Mouse (Mus musculus) G1E-ER4 (cell line): ENCODE measurements around the gene Clec3a. TPM values are rescaled to one million over a fixed set of nuclear protein-coding genes. Genes with fewer than 3 reads are reported as not detected.

Experiments used
- GATA1 ChIP-seq: IDR thresholded peaks from one replicate; pipeline ENCODE4 v1.8.0; 2012; ENCODE audit warnings: low read length, inconsistent platforms
- polyA plus RNA-seq: library from polyadenylated mRNA; stranded (reverse); fragments of >175 nt; gene quantifications from 2 replicates; pipeline ENCODE4 v1.2.3, GENCODE M21; 2012

Gene Clec3a
- polyA plus RNA-seq, 1 experiment: not detected

DNA sequence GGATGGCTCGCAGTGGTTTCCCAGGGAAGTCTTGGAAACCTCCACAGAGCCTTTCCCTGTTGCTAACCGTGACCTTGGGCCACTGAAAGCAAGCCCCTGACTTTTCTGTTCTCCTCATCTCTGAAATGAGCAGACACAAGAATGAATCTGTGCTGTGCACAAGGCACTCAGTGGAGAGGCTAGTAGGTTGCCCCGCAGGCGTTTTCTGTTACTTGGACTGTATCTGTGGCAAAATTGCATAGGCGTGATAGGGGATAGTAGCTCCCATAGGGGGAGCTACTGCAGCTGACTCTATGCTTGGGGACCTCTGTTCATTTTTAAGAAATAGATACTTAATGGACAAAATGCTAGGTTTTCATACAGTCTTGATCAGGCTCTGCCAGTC lies 22.3 kb downstream of the Clec3a start:
- no peak for TF ChIP-seq GATA1

DNA sequence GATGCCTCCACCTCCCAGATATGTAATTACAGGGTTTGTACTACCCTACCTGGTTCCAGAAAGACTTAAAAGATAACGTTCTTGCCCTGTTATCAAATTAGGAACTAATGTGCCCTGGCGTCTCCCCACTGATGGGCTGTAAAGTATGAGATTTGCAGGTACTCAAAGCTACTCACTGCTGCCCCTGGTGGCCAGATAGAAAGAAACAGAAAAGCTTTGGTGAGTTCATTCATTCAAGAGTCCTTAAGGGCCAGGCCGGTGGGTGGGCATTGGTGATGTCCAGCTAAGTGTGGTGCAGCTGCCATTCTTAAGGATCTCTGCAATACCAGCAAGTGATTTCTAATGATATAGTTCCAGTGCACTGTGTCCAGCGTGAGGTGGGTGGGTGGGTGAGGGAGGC lies 23.7 kb downstream of the Clec3a start:
- TF ChIP-seq GATA1: no peak

DNA sequence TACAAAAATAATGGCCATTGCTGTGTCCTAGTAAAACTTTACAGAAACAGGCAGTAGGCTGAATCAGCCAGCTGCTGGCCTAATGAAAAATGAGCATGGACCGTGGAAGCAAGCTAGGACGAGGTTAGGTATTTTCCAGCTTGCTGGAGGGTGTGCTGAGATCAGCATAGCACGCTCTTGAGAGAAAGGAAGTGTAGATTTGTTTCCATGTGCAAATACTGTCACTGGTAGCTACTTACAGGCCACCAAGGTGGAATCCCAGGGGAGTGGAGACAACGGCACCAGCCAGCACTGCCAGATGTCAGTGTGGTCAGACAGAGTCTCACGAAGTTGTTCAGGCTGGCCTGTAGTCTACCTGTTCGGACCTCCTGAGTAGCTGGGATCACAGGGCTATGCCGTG lies 29.0 kb downstream of the Clec3a start:
- TF ChIP-seq GATA1: no peak

DNA sequence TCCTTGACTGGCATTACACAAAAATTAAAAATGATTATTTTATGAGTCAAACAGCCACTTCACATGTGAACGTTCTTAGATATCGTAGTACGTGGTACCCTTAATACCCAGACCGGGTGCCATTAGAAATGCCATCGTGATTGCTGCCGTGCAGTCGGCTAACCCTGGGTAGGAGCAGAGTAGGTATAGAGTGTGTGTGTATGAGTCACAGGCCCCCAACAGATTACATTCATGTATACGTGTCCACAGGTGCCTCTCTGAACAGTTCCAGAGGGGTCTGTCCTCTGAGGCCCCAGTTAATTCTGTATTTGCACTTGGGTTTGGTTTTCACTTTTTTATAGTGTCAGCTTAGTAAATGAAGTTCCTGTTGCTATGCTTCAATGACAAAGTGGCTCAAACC lies 34.4 kb downstream of the Clec3a start:
- no peak for TF ChIP-seq GATA1

DNA sequence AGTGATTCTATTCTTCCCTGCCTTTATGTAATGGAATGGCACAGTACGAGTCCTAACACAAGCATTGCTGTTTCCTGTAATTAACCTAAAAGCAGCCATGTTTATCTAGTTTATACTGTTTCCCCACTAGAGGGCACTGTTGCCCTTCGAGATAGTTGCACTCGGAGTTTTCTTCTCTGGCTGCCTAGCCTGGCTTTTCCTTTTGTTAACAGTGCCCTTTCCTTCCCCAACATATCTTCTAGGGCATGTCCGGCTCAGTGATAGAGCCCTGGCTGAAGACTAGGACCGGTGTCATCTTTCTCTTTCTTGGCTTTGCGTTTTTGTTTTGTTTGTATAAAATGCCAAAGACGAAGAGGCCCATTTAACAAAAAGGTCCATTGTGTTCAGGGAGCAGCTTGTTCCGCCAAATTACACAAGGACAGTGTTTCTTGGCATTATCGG lies 34.9 kb downstream of the Clec3a start:
- TF ChIP-seq GATA1: no peak

DNA sequence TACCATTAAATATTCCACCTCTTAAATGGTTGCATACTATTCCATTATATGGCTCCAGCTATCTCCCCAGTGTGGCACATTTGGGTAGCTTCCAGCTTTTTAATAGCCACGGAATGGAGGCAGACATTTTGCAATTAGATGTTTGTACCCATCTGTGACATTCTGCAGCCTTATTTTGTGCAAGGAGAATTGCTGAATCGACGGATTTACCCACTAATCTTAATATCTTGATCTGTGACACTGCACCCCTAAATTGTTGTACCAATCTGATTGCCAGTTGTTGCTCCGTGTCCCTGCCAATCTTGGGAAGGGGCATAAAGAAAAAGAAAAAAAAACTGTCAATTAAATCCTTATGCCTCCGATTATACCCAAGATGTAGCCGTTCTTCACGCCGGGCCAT lies 37.4 kb downstream of the Clec3a start:
- TF ChIP-seq GATA1: no peak

DNA sequence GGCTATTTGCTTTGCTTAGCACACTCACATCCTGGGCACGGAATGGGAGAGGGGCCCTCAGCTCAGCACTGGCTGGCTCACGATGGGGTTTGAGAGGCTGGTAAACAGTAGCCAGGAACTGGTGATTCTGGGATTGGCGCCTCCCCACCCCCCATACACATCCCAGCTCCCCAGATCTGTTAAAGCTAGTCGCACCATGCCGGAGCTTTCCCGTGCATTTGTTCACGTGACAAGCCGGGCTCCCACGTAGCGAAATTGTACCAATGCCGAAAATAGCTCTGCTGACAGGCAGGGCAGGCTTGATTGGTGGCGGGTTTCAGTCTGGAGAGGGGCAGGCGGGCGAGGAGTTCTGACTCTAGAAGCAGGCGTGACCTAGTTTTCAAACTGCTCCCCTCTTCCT lies 38.1 kb downstream of the Clec3a start:
- no peak for TF ChIP-seq GATA1

DNA sequence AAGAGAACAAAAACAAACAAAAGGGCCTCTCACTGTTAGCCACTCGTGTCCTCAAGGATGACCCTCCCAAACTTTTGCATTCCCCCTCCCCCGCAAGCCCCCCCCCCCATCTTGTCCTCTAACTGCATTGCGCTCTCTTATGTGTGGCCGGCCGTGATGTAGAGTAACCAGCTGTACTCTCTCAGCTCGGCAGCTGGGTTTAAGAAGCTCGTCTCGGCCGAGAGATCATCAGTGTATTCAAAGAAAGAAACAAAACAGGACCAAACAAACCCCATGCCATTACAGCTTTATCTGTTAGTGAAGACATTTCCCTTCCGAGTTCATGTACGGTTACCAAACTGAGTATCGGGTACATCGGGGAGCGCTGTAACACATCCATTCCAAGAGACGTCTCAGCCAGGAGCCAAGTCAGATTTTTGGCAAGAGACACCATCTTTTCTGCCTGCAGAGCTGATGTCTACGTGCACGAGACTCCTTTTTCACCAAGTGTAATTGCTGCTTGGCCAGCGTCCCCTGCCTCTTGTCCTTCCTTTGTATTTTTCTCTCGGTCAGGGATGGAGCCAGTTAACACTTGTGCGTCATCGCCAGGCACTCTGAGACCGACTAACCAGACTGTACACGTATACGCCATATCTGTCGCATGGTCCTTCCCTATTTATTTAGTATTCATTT lies 40.4 kb downstream of the Clec3a start:
- no peak for TF ChIP-seq GATA1

DNA sequence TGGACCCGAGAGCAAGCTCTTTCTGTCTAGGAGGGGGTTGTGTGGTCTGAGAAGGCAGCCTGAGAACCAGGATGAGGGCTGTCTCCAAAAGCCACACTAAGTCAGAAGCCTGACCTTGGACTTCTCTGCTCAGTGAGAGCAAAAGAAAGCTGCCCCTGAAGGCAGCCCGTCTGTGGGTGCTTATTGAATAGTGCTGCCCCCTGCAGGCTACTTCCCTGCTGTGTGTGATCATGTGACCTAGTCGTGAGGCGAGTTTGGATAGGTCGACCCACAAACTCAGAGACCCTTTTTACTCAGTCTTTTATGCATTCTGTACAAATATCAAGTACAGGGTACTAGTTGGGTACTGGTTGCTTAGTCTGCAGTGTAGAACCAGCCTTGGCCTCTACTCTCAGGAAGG lies 42.7 kb downstream of the Clec3a start:
- no peak for TF ChIP-seq GATA1

DNA sequence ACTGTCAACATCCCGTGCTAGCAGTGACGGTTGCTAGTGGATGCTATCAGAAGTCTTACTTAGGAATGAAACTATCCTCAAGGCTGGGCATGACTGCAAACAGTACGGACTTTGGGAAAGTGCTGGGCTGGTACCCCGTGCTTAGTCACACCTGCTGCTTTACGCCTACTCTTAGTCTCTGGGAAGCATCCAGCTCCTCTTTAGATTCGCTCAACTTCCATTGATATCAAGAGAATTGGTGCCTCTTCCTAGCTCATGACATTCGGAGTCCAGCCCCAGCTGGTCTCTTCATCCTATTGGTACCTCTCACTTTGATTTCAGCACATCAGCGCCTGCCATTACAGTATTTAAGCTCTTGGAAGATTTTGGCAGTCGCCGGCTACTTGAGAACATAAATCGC lies 44.7 kb downstream of the Clec3a start:
- no peak for TF ChIP-seq GATA1

DNA sequence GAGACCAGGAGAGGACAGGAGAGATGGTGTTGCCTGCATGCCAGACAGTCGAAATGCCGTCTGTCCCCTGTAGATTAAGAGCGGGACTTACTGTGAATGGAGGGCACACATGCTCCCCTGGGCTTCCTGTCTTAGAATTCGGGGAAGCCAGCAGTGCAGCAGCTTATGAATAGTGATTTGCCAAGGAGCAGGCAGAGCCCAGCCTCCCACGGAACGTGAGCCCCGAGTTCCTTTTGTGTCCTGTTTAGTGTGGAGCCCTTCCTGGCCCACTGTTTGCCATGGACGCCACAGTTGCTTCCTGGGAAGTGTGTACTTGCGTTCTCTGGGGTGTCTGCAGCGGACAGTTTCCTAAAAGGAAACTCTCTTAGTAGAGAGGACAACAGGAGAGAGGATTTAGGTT lies 45.4 kb downstream of the Clec3a start:
- no peak for TF ChIP-seq GATA1

DNA sequence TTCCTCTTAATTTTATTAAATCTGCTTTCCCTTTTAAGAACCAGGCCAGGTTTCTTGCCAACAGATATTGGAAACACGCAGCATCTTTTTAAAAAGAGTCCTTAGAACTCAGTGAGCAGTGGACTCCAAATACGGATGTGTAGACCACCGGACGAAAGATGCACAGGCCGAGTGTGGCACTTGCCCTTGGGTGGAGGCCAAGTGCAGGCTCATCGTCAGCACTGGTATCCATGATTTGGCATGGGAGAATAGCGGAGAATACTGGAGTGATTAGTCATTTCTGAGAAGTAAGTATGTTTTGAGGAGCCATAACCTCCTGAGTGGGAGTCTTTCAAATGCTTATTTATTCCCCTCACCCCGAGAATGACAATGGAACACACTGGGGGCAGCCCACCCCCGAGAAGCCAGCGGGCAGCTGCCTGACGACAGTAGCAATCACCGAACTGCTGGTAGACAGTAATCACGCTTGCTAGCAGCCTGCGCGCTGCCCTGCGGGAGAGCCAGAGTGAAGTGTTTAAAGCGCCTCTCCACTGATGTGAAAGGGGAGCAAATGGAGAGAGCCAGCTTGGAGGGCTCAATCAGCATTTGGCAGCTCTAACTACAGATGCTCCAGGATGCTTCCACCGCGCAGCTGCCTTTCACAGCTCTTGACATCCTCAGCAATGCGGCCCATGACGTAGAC lies 50.8 kb downstream of the Clec3a start:
- TF ChIP-seq GATA1: no peak

DNA sequence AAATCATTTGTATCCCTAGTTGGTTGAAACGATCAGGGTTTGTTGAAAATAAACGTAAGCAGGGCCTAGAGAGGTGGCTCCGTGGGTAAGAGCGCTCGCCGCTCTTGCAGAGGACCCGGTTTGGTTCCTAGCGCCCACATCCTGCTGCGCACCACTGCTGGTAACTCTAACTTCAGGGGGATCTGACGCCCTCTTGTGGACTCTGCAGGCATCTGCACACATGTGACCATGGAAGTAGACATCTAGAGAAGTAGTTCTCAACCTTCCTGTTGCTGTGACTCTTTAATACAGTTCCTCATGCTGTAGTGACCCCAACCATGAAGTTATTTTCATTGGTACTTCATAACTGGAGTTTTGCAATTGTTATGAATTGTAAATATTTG lies 51.3 kb downstream of the Clec3a start:
- no peak for TF ChIP-seq GATA1

DNA sequence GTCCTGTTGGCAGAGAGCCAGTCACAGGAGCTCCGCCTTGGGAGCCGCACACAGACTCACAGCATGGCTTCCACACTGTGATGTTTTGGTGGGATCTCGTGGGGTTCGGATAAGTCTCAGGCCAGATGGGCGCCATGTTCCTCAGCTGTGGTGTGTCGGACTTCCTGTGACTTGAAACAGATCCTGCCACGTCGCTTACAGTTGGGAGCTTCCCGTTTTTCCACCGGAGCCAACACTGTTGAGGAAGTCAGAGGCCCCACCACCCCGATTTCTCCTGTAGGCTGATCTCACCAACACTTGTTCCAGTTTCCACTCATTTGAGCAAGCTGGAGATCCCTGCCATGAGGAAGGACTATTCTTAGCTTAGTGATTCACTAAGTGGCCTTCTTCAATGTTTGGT lies 55.7 kb downstream of the Clec3a start:
- TF ChIP-seq GATA1: no peak

Other genes starting within 250 kb of the Clec3a start
- gene Vat1l, start 212.5 kb upstream of the Clec3a start, polyA plus RNA-seq: not detected in 2 replicates
- 6.6 and 7.2 TPM in 2 replicates for gene Wwox, start 21.6 kb downstream of the Clec3a start, polyA plus RNA-seq